Comparison of ENCODE assay signal across 20 mouse cellular contexts in genomic region chr8:82473266-82473665, GRCm38 (mm10).
DNase-seq lines count a peak whose midpoint lies in the region; ATAC-seq and TF ChIP-seq lines count a peak whose summit lies in the region.
"Had no signal": no experiment of that assay in that cellular context is flagged by ENCODE, and none has a peak within 500 bp of the region (broad histone marks: within the 10 kb centered on the region; RNA-seq: fewer than 3 reads in every experiment).

No protein-coding gene starts in this region.

- WGBS in liver, adult 2 months, result 64% methylated on average over 2 of the region's 2 CpGs
- WGBS in liver, postnatal 0 days (ENCODE audit: insufficient replicate concordance), result 67% methylated on average over 2 of the region's 2 CpGs
- 56% methylated on average over 2 of the region's 2 CpGs for WGBS in stomach, postnatal 0 days

- H3K27ac ChIP-seq in liver, adult 2 months (replicated peaks; ENCODE audit: insufficient read depth, low read depth, low read length), result no peak overlapping the region
- no peak overlapping the region for H3K27ac ChIP-seq in liver, postnatal 0 days (ENCODE audit: low read depth)
- H3K27ac ChIP-seq in stomach, postnatal 0 days (replicated peaks), result no peak overlapping the region
- H3K27ac ChIP-seq: embryonic facial prominence, embryonic 10.5 days; embryonic facial prominence, embryonic 12.5 days; forebrain, embryonic 13.5 days; forebrain, embryonic 15.5 days had no signal

- peak; percentile 51 for DNase-seq in liver, adult 2 months (ENCODE audit: extremely low read depth, low read depth, low spot score)
- DNase-seq in liver, postnatal 0 days, result no peak
- peak; percentile 28 for DNase-seq in lung, postnatal 36 days
- no peak for DNase-seq in lung, postnatal 14 days
- DNase-seq in ZHBTc4 (ENCODE audit: low read depth, low spot score), result peak; percentile 12
- DNase-seq in stomach, postnatal 0 days (ENCODE audit: low spot score), result peak; percentile 39
- no peak for DNase-seq in frontal cortex, postnatal 14 days (ENCODE audit: low spot score in 2 of 2)
- DNase-seq: adrenal gland, postnatal 10 days; adrenal gland, postnatal 36 days; cerebellum, adult 11-12 months; cerebellum, adult 2 months; cerebellum, adult 9-10 months; cerebellum, postnatal 10 days; cerebellum, postnatal 25 days; forebrain, postnatal 0 days had no signal

- no peak for TF ChIP-seq CTCF in liver, adult 2 months (IDR thresholded peaks at IDR 0.05; ENCODE audit: low read depth, low read length)
- TF ChIP-seq CTCF in liver, postnatal 0 days (IDR thresholded peaks at IDR 0.05; ENCODE audit: low read depth), result no peak
- no peak for TF ChIP-seq CTCF in stomach, postnatal 0 days (IDR thresholded peaks at IDR 0.05; ENCODE audit: low read depth)

- no peak overlapping the region for H3K4me3 ChIP-seq in liver, adult 2 months (ENCODE audit: insufficient read depth, low read depth, low read length)
- no peak overlapping the region for H3K4me3 ChIP-seq in liver, postnatal 0 days (ENCODE audit: low read depth, low read length)
- no peak overlapping the region for H3K4me3 ChIP-seq in stomach, postnatal 0 days (ENCODE audit: low read depth, low read length)
- H3K4me3 ChIP-seq: embryonic facial prominence, embryonic 10.5 days; embryonic facial prominence, embryonic 12.5 days; forebrain, embryonic 13.5 days; forebrain, embryonic 15.5 days had no signal

- TF ChIP-seq POLR2A in liver, adult 2 months (IDR thresholded peaks at IDR 0.05; ENCODE audit: extremely low read depth, insufficient read depth, low read length), result no peak

- no peaks in the 10 kb centered on the region for H3K4me1 ChIP-seq in liver, adult 2 months (ENCODE audit: control insufficient read depth, insufficient read depth, low read length)
- no peaks in the 10 kb centered on the region for H3K4me1 ChIP-seq in liver, postnatal 0 days (ENCODE audit: insufficient read depth)
- H3K4me1 ChIP-seq in stomach, postnatal 0 days (replicated peaks; ENCODE audit: control insufficient read depth, insufficient read depth), result no peaks in the 10 kb centered on the region
- H3K4me1 ChIP-seq: embryonic facial prominence, embryonic 12.5 days; forebrain, embryonic 13.5 days; forebrain, embryonic 15.5 days had no signal

- no peaks in the 10 kb centered on the region for H3K79me2 ChIP-seq in liver, adult 2 months (ENCODE audit: control insufficient read depth, insufficient read depth, low read length)

- H3K4me2 ChIP-seq in liver, postnatal 0 days (ENCODE audit: low read depth, low read length), result no peak overlapping the region
- no peak overlapping the region for H3K4me2 ChIP-seq in stomach, postnatal 0 days (replicated peaks; ENCODE audit: low read depth)
- H3K4me2 ChIP-seq: embryonic facial prominence, embryonic 12.5 days; forebrain, embryonic 13.5 days; forebrain, embryonic 15.5 days had no signal

- no peak overlapping the region for H3K9ac ChIP-seq in liver, adult 2 months (ENCODE audit: low read depth, low read length)
- no peak overlapping the region for H3K9ac ChIP-seq in liver, postnatal 0 days (replicated peaks)
- no peak overlapping the region for H3K9ac ChIP-seq in stomach, postnatal 0 days (ENCODE audit: low read length)
- H3K9ac ChIP-seq: embryonic facial prominence, embryonic 12.5 days; forebrain, embryonic 13.5 days; forebrain, embryonic 15.5 days; forebrain, postnatal 0 days had no signal

- H3K9me3 ChIP-seq in liver, postnatal 0 days (ENCODE audit: low read length), result no peaks in the 10 kb centered on the region
- H3K9me3 ChIP-seq in stomach, postnatal 0 days (ENCODE audit: control insufficient read depth, low read length), result no peaks in the 10 kb centered on the region
- H3K9me3 ChIP-seq: embryonic facial prominence, embryonic 10.5 days; embryonic facial prominence, embryonic 12.5 days; forebrain, embryonic 13.5 days; forebrain, embryonic 15.5 days had no signal

- ATAC-seq in liver, postnatal 0 days, result no peak
- peak; percentile 81 for ATAC-seq in stomach, postnatal 0 days (ENCODE audit: low FRiP score, low TSS enrichment)
- ATAC-seq: activated CD4-positive, CD25-positive, alpha-beta regulatory T cell, adult 4 months; forebrain, embryonic 13.5 days; forebrain, embryonic 15.5 days; forebrain, postnatal 0 days had no signal

- TF ChIP-seq EP300 in liver, postnatal 0 days (IDR thresholded peaks at IDR 0.05; ENCODE audit: low read depth), result no peak
- TF ChIP-seq EP300 in stomach, postnatal 0 days (optimal IDR thresholded peaks at IDR 0.05), result no peak

- no peaks in the 10 kb centered on the region for H3K36me3 ChIP-seq in liver, adult 2 months (ENCODE audit: control insufficient read depth, insufficient read depth, low read length)
- no peaks in the 10 kb centered on the region for H3K36me3 ChIP-seq in liver, postnatal 0 days (replicated peaks; ENCODE audit: insufficient read depth, low read length)
- no peaks in the 10 kb centered on the region for H3K36me3 ChIP-seq in stomach, postnatal 0 days (ENCODE audit: control insufficient read depth, insufficient read depth, low read length)
- H3K36me3 ChIP-seq: embryonic facial prominence, embryonic 10.5 days; embryonic facial prominence, embryonic 12.5 days; forebrain, embryonic 15.5 days had no signal

- H3K27me3 ChIP-seq in liver, adult 2 months (ENCODE audit: control insufficient read depth, insufficient read depth, low read length), result no peaks in the 10 kb centered on the region
- no peaks in the 10 kb centered on the region for H3K27me3 ChIP-seq in liver, postnatal 0 days (ENCODE audit: insufficient read depth, low read length)
- H3K27me3 ChIP-seq in stomach, postnatal 0 days (ENCODE audit: control insufficient read depth, insufficient read depth, low read length), result no peaks in the 10 kb centered on the region
- H3K27me3 ChIP-seq: embryonic facial prominence, embryonic 12.5 days; forebrain, embryonic 13.5 days; forebrain, embryonic 15.5 days had no signal

Comparison
In these comparisons a context has a peak if more than half of its experiments do, and no peak if none do; other contexts are left out.
1. DNase-seq: peak in liver, adult 2 months (single experiment), lung, postnatal 36 days (single experiment), ZHBTc4 (single experiment) and stomach, postnatal 0 days (single experiment); none in liver, postnatal 0 days (single experiment), lung, postnatal 14 days (single experiment) and frontal cortex, postnatal 14 days (0 of 2).